Mouse (Mus musculus): ENCODE data around the gene Zswim9. TPM values are rescaled to one million over a fixed set of nuclear protein-coding genes. Genes with fewer than 3 reads are reported as not detected.
A peak's percentile ranks its signal among the peaks of the same experiment; 100 is the strongest.
"Not testable (repeated sequence)": the region's sequence is repeated elsewhere in the genome, so short reads cannot be mapped to it uniquely, and the experiment has no call there.

The Zswim9 gene
- polyA plus RNA-seq, 1 experiment from 2014 or later, result 6.7 TPM

DNA sequence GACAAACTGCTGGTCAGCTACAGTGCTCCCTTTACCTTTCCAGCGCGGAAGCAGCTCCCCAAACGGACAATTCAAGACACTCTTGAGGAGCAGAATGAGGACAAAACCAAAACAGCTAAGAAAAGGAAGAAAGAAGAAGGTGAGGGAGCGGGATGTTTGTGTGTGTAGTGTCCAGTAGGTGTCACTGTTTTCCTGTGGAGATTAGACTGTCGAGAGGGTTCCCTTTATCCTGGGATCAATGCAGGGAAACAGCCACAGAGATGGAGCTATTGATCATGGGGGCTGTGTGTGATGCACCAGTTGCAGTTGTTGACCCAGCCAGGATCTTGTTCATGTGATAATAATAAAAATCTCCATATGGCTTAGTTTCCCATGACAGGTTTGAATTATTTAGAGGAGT lies 10.1 kb upstream of the Zswim9 start:
- no peak overlapping the region for H3K4me3 ChIP-seq (ENCODE audit: low read depth, low read length)
- peak; percentile 52 for DNase-seq (ENCODE audit: low spot score)

DNA sequence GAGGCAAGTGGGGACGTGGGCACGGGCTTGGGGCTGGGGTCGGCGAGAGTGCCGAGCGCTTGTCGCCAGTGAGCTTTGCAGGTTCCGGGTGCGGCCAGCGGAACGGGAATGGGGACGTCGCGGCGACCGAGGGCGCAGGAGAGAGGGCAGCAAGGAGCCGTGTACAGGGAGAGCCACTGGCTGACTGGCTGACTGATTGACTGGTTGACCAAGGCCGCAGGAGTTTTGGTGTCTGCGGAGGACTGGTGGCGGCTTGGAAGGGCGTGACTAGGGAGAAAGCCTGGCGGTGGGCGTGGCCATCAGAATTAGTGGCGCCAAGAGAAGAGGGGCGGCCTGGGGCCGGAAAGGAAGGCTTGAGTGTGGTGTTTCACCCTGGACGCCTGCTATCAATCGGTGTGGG lies 436 bp upstream of the Zswim9 start:
- not testable (repeated sequence) for H3K27me3 ChIP-seq (ENCODE audit: control insufficient read depth, insufficient read depth, low read length); H3K27ac ChIP-seq (ENCODE audit: low read depth, low read length); H3K36me3 ChIP-seq (ENCODE audit: control insufficient read depth, insufficient read depth, low read length); H3K4me1 ChIP-seq (replicated peaks; ENCODE audit: control insufficient read depth, insufficient read depth, low read length); H3K9ac ChIP-seq (ENCODE audit: low read depth, low read length); H3K9me3 ChIP-seq (ENCODE audit: control insufficient read depth, low read length)
- peak overlapping the region; percentile 21; the same call in 1 of the 2 replicates for H3K4me2 ChIP-seq (replicated peaks; ENCODE audit: low read depth, low read length)
- WGBS, result 1% methylated on average over 9 of the region's 29 CpGs
- DNase-seq (ENCODE audit: low spot score) (peak; percentile 12), ATAC-seq (ENCODE audit: low FRiP score) (peak; percentile 69)
- H3K4me3 ChIP-seq (ENCODE audit: low read depth, low read length), result peak overlapping the region; percentile 51

More for the DNA sequence above, 10.1 kb upstream of the Zswim9 start:
- no peaks in the 10 kb centered on the region for H3K27me3 ChIP-seq (ENCODE audit: control insufficient read depth, insufficient read depth, low read length)
- WGBS, result 55% methylated on average over 5 of the region's 5 CpGs
- no peak overlapping the region for H3K9ac ChIP-seq (ENCODE audit: low read depth, low read length)
- peak; percentile 63 for ATAC-seq (ENCODE audit: low FRiP score)
- no peaks in the 10 kb centered on the region for H3K4me1 ChIP-seq (replicated peaks; ENCODE audit: control insufficient read depth, insufficient read depth, low read length)
- H3K9me3 ChIP-seq (ENCODE audit: control insufficient read depth, low read length), result no peaks in the 10 kb centered on the region
- H3K27ac ChIP-seq (ENCODE audit: low read depth, low read length), result no peak overlapping the region
- peaks cover 2% of the 10 kb centered on the region; the same call in 1 of the 2 replicates for H3K36me3 ChIP-seq (ENCODE audit: control insufficient read depth, insufficient read depth, low read length)
- H3K4me2 ChIP-seq (replicated peaks; ENCODE audit: low read depth, low read length), result no peak overlapping the region

DNA sequence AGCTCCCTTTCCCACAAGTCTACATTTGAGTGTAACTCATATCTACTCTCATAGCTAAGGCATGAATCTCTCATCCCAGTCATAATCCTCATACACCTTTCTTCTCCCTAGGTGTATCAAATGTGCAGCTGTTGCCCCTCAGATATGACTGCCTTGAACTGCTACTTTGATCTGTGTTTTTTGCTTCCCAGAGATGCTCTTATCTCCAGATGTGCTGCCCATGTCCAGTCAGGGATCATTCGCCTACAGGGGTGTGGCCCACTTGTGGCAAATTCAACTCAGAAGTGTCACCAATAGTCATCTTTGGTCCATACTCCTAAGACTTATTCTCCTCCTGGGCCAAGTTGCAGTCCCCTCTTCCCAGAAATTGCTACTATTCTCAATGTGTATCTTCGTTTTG lies 688 bp downstream of the Zswim9 start:
- no peaks in the 10 kb centered on the region for H3K4me1 ChIP-seq (replicated peaks; ENCODE audit: control insufficient read depth, insufficient read depth, low read length)
- peaks cover 3% of the 10 kb centered on the region; the same call in 1 of the 2 replicates for H3K36me3 ChIP-seq (ENCODE audit: control insufficient read depth, insufficient read depth, low read length)
- peak overlapping the region; percentile 72; the same call in 1 of the 2 replicates for H3K27ac ChIP-seq (ENCODE audit: low read depth, low read length)
- H3K9me3 ChIP-seq (ENCODE audit: control insufficient read depth, low read length), result no peaks in the 10 kb centered on the region
- H3K9ac ChIP-seq (ENCODE audit: low read depth, low read length), result peak overlapping the region; percentile 66
- DNase-seq (ENCODE audit: low spot score) (no peak), ATAC-seq (ENCODE audit: low FRiP score) (no peak; the same call in none of the 2 replicates)
- 29% methylated on average over 2 of the region's 2 CpGs for WGBS
- H3K27me3 ChIP-seq (ENCODE audit: control insufficient read depth, insufficient read depth, low read length), result no peaks in the 10 kb centered on the region
- H3K4me3 ChIP-seq (ENCODE audit: low read depth, low read length), result peak overlapping the region; percentile 51
- peak overlapping the region; percentile 49 for H3K4me2 ChIP-seq (replicated peaks; ENCODE audit: low read depth, low read length)

DNA sequence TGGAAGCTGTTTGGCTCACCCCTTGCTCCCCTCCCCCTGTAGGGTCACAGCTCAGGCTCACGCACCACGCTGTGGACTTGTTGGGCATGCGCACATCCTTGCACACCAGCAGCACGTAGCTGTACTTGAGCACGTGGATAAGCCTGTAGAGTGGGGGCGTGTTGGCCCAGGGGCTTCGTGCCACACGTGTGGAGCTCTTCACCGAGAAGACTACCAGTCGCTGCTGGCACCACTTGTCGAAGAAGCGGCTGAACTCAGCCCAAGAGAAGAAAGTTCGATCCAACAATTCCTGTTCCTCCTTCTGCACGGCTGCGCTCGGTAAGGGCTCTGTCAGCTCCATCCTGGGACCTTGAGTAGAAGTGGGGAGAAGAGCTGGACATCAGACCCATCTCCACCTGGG lies 1.4 kb downstream of the Zswim9 start, which contains the start of gene Lig1:
Gene Lig1, plus strand, starts transcription at position 203 of the 400 bp plus-strand sequence.
- Histone ChIP-seq H3K4me1 (replicated peaks; ENCODE audit: control insufficient read depth, insufficient read depth, low read length) (no peaks in the 10 kb centered on the region), H3K4me3 (ENCODE audit: low read depth, low read length) (peak within 1 kb of the TSS; percentile 51), H3K36me3 (ENCODE audit: control insufficient read depth, insufficient read depth, low read length) (peaks cover 3% of the 10 kb centered on the region; the same call in 1 of the 2 replicates), H3K27ac (ENCODE audit: low read depth, low read length) (peak within 1 kb of the TSS; percentile 72; the same call in 1 of the 2 replicates), H3K4me2 (replicated peaks; ENCODE audit: low read depth, low read length) (peak within 1 kb of the TSS; percentile 49), H3K27me3 (ENCODE audit: control insufficient read depth, insufficient read depth, low read length) (no peaks in the 10 kb centered on the region), H3K9ac (ENCODE audit: low read depth, low read length) (peak within 1 kb of the TSS; percentile 66), H3K9me3 (ENCODE audit: control insufficient read depth, low read length) (no peaks in the 10 kb centered on the region)
- ATAC-seq (ENCODE audit: low FRiP score) (no peak), DNase-seq (ENCODE audit: low spot score) (no peak)
- WGBS, result 95% methylated on average over 16 of the region's 16 CpGs

DNA sequence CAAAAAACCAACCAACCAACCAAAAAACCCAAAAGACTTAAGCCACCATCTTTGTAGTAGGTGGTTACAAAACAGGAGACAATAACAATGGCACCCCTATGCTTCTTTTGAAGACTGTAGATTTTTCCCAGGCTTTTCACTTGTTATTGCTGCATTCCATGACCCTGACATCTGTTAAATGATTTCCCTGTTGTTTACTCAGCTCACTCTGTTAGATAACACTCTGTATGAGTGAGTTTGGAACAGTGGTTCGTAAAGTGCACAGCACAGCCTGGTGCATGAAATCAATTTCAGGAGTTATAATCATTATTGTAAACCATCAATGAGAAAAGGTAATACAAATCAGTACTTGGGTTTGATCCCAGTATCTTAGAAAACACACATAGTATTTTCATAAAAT lies 6.8 kb downstream of the Zswim9 start:
- no peaks in the 10 kb centered on the region for H3K27me3 ChIP-seq (ENCODE audit: control insufficient read depth, insufficient read depth, low read length)
- H3K9ac ChIP-seq (ENCODE audit: low read depth, low read length), result no peak overlapping the region
- no peak overlapping the region for H3K27ac ChIP-seq (ENCODE audit: low read depth, low read length)
- H3K36me3 ChIP-seq (ENCODE audit: control insufficient read depth, insufficient read depth, low read length), result peaks cover 3% of the 10 kb centered on the region; the same call in 1 of the 2 replicates
- WGBS, result 76% methylated on average over 1 of the region's 1 CpGs
- no peak overlapping the region for H3K4me2 ChIP-seq (replicated peaks; ENCODE audit: low read depth, low read length)
- no peak overlapping the region for H3K4me3 ChIP-seq (ENCODE audit: low read depth, low read length)
- no peaks in the 10 kb centered on the region for H3K9me3 ChIP-seq (ENCODE audit: control insufficient read depth, low read length)
- H3K4me1 ChIP-seq (replicated peaks; ENCODE audit: control insufficient read depth, insufficient read depth, low read length), result no peaks in the 10 kb centered on the region
- no peak for DNase-seq (ENCODE audit: low spot score)
- ATAC-seq (ENCODE audit: low FRiP score), result no peak

DNA sequence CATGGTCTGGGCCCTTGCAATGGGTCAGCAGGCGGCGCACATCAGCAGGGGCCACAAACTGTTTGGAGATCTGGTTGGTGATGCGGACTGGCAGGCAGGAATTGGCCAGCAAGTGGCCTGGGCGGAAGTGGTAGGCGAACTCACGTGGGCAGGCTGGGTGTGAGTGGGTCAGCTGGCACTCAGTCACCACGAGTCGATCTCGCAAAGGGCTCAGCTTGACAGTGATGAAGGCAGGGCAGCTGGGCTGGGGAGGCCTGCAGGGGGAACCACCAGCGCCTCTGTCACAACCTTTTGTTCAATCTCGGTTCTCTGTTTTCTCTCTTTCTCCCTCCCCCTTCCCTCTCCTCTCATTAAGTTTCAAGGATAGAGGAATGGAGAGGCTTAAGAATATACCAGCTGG lies 9.1 kb downstream of the Zswim9 start:
- no peaks in the 10 kb centered on the region for H3K36me3 ChIP-seq (ENCODE audit: control insufficient read depth, insufficient read depth, low read length)
- no peak overlapping the region for H3K4me3 ChIP-seq (ENCODE audit: low read depth, low read length)
- no peak for DNase-seq (ENCODE audit: low spot score)
- no peak overlapping the region for H3K4me2 ChIP-seq (replicated peaks; ENCODE audit: low read depth, low read length)
- H3K9ac ChIP-seq (ENCODE audit: low read depth, low read length), result no peak overlapping the region
- H3K4me1 ChIP-seq (replicated peaks; ENCODE audit: control insufficient read depth, insufficient read depth, low read length), result no peaks in the 10 kb centered on the region
- no peaks in the 10 kb centered on the region for H3K27me3 ChIP-seq (ENCODE audit: control insufficient read depth, insufficient read depth, low read length)
- H3K27ac ChIP-seq (ENCODE audit: low read depth, low read length), result no peak overlapping the region
- 71% methylated on average over 11 of the region's 11 CpGs for WGBS
- no peaks in the 10 kb centered on the region for H3K9me3 ChIP-seq (ENCODE audit: control insufficient read depth, low read length)
- ATAC-seq (ENCODE audit: low FRiP score), result no peak

DNA sequence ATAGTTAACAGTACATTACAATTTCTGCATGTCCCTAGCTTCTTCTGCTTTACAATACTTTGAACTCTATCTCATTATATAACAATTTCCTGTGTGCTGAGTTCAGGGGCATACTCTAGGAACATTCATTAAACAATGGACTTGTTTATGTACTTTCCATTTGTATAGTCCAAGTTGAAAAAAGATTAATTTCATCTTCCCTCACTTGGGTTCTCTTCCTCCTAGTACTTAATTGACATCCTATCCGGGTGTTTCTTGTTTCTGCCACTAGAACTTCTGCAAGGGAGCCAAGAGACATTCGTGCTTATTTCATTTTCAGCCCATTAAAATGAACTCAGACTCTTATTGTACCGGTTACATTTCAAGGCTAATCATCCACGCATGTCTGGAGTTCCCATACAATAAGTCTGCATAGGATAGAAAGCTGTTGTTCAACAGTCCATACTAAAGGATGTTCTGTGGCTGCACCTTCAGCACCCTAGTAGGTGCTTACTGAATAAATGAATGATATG lies 9.7 kb downstream of the Zswim9 start:
- Histone ChIP-seq H3K4me1 (replicated peaks; ENCODE audit: control insufficient read depth, insufficient read depth, low read length) (no peaks in the 10 kb centered on the region), H3K27ac (ENCODE audit: low read depth, low read length) (no peak overlapping the region), H3K4me3 (ENCODE audit: low read depth, low read length) (no peak overlapping the region), H3K36me3 (ENCODE audit: control insufficient read depth, insufficient read depth, low read length) (no peaks in the 10 kb centered on the region), H3K27me3 (ENCODE audit: control insufficient read depth, insufficient read depth, low read length) (no peaks in the 10 kb centered on the region), H3K9me3 (ENCODE audit: control insufficient read depth, low read length) (no peaks in the 10 kb centered on the region), H3K4me2 (replicated peaks; ENCODE audit: low read depth, low read length) (no peak overlapping the region), H3K9ac (ENCODE audit: low read depth, low read length) (no peak overlapping the region)
- no peak for DNase-seq (ENCODE audit: low spot score)
- ATAC-seq (ENCODE audit: low FRiP score), result no peak
- 91% methylated on average over 4 of the region's 4 CpGs for WGBS

DNA sequence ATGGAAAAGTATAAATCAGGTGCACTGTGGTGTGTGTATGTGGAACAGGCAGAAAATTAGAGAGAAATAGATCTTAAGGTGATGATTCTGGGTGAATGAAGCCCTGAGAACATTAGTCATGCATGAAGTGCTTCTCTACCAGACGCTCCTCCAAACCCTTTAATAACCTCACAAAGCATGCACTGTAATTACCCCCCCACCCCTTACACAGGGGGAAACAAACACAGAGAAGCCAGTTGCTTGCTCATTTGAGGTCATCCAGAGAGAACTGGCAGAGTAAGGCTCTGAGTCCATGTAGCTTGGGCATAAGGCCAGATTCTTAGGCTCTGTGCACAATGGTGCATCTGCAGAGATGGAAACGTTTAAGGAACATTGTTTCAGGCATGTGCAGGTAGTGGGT lies 14.1 kb downstream of the Zswim9 start:
- H3K27me3 ChIP-seq (ENCODE audit: control insufficient read depth, insufficient read depth, low read length), result no peaks in the 10 kb centered on the region
- DNase-seq (ENCODE audit: low spot score) (no peak), ATAC-seq (ENCODE audit: low FRiP score) (no peak)
- H3K27ac ChIP-seq (ENCODE audit: low read depth, low read length), result no peak overlapping the region
- H3K4me3 ChIP-seq (ENCODE audit: low read depth, low read length), result no peak overlapping the region
- no peak overlapping the region for H3K4me2 ChIP-seq (replicated peaks; ENCODE audit: low read depth, low read length)
- H3K4me1 ChIP-seq (replicated peaks; ENCODE audit: control insufficient read depth, insufficient read depth, low read length), result no peaks in the 10 kb centered on the region
- H3K36me3 ChIP-seq (ENCODE audit: control insufficient read depth, insufficient read depth, low read length), result no peaks in the 10 kb centered on the region
- H3K9me3 ChIP-seq (ENCODE audit: control insufficient read depth, low read length), result no peaks in the 10 kb centered on the region
- H3K9ac ChIP-seq (ENCODE audit: low read depth, low read length), result no peak overlapping the region
- WGBS, result 65% methylated on average over 2 of the region's 2 CpGs

DNA sequence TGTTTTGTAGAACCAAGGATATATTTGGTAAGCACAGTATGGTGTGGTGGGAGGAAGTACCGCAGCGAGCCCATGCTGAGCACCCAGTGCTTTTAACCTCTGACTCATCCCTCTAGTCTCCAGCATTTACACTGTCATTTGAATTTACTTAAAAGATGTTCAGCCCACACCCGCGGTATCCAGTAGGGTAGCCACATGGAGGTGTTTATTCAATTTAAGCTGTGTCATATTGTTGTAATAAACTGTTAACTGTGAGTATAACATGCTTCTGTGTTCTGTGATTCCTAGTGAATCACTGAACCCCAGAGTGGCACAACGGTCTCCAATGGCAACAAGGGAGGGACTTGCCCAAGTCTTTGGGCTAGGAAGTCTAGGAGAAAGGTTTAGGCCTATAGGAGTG lies 14.7 kb downstream of the Zswim9 start:
- no peak for ATAC-seq (ENCODE audit: low FRiP score)
- WGBS, result 86% methylated on average over 5 of the region's 5 CpGs
- H3K4me2 ChIP-seq (replicated peaks; ENCODE audit: low read depth, low read length), result no peak overlapping the region

More for the DNA sequence above, 14.7 kb downstream of the Zswim9 start:
- Histone ChIP-seq H3K27ac (ENCODE audit: low read depth, low read length) (no peak overlapping the region), H3K4me1 (replicated peaks; ENCODE audit: control insufficient read depth, insufficient read depth, low read length) (no peaks in the 10 kb centered on the region), H3K9me3 (ENCODE audit: control insufficient read depth, low read length) (no peaks in the 10 kb centered on the region), H3K9ac (ENCODE audit: low read depth, low read length) (no peak overlapping the region), H3K27me3 (ENCODE audit: control insufficient read depth, insufficient read depth, low read length) (no peaks in the 10 kb centered on the region), H3K4me3 (ENCODE audit: low read depth, low read length) (no peak overlapping the region), H3K36me3 (ENCODE audit: control insufficient read depth, insufficient read depth, low read length) (no peaks in the 10 kb centered on the region)
- DNase-seq (ENCODE audit: low spot score), result no peak

All from hindbrain, embryonic 11.5 days (tissue).